Mouse (Mus musculus) cortical plate, adult 2 months (tissue): ENCODE measurements at regions not wholly inside any gene's neighbourhood (a gene's known extent, or its start where the extent isn't known, plus 50 kb on each side); places are given as distances from the start of the nearest gene placed in this dataset.
"Not testable (repeated sequence)": the region's sequence is repeated elsewhere in the genome, so short reads cannot be mapped to it uniquely, and the experiment has no call there.

Experiments
- H3K27ac ChIP-seq: fragments of 200-500 bp; 2 replicates; pipeline ENCODE4 v1.5.1; 2012; ENCODE audit warnings: low read length, control low read depth, inconsistent platforms; ENCODE audit not compliant: insufficient read depth
- H3K4me1 ChIP-seq: fragments of 200-500 bp; 2 replicates; pipeline ENCODE4 v1.6.1; 2011; ENCODE audit warnings: low read length; ENCODE audit not compliant: control insufficient read depth, insufficient read depth
- H3K4me3 ChIP-seq: fragments of 200-500 bp; 2 replicates; pipeline ENCODE4 v1.5.1; 2011; ENCODE audit warnings: mild to moderate bottlenecking, low read length, control low read depth; ENCODE audit not compliant: insufficient read depth
- CTCF ChIP-seq: fragments of 200-500 bp; IDR thresholded peaks from 2 replicates; pipeline ENCODE4 v1.5.1; 2011; ENCODE audit warnings: mild to moderate bottlenecking, control low read depth, low read length; ENCODE audit not compliant: insufficient read depth; ENCODE audit errors: extremely low read depth
- POLR2A ChIP-seq: fragments of 200-500 bp; IDR thresholded peaks from 2 replicates; pipeline ENCODE4 v1.6.1; 2011; ENCODE audit warnings: mild to moderate bottlenecking, low read length, control low read depth; ENCODE audit not compliant: insufficient read depth; ENCODE audit errors: extremely low read depth

GRCm38 (mm10) chr6:67631617-67632016 lies 96.0 kb upstream of the Tacstd2 start:
- H3K27ac ChIP-seq: no peak overlapping the region
- no peaks in the 10 kb centered on the region for H3K4me1 ChIP-seq
- TF ChIP-seq POLR2A (no peak), CTCF (no peak)
- H3K4me3 ChIP-seq: no peak overlapping the region

- Histone ChIP-seq H3K4me3 (no peak overlapping the region), H3K4me1 (no peaks in the 10 kb centered on the region), H3K27ac (no peak overlapping the region)
- TF ChIP-seq POLR2A: no peak
- TF ChIP-seq CTCF: no peak
These were observed 74.8 kb upstream of the Tacstd2 start for GRCm38 (mm10) chr6:67610402-67610801.

GRCm38 (mm10) chr6:67609461-67609860 lies 73.9 kb upstream of the Tacstd2 start:
- H3K4me3 ChIP-seq, H3K4me1 ChIP-seq, H3K27ac ChIP-seq: not testable (repeated sequence)
